8 mouse cellular contexts compared by ENCODE assay signal in genomic region chr7:127716992-127717391, GRCm38 (mm10). TPM values are rescaled to one million over a fixed set of nuclear protein-coding genes. Genes with fewer than 3 reads are reported as not detected.
DNase-seq lines count a peak whose midpoint lies in the region; ATAC-seq and TF ChIP-seq lines count a peak whose summit lies in the region.

No protein-coding gene starts in this region.

- intact Hi-C loops in gastrocnemius, adult 2 months (cut with DNase I) = no loop called here

- H3K36me3 ChIP-seq in hindbrain, embryonic 13.5 days = no peaks in the 10 kb centered on the region

- peaks cover 21% of the 10 kb centered on the region for H3K4me1 ChIP-seq in hindbrain, embryonic 13.5 days (replicated peaks)

- peaks cover 15% of the 10 kb centered on the region for H3K27me3 ChIP-seq in hindbrain, embryonic 13.5 days

- peak; percentile 37; the same call in 1 of the 2 replicates for ATAC-seq in hindbrain, embryonic 13.5 days (ENCODE audit: low FRiP score)

- no peaks in the 10 kb centered on the region for H3K9me3 ChIP-seq in hindbrain, embryonic 13.5 days

- H3K4me2 ChIP-seq in hindbrain, embryonic 13.5 days = peak overlapping the region; percentile 58

- DNase-seq in T-cell, adult 2 months (ENCODE audit: low spot score) = peak; percentile 41
- peak; percentile 76 to 81 for DNase-seq in cerebellum, postnatal 36 days
- DNase-seq in gastrocnemius, adult 2 months = peak; percentile 81
- peak; percentile 59 to 62 for DNase-seq in layer of hippocampus, postnatal 25 days (ENCODE audit: extremely low spot score in 1 of 2, low spot score in 1 of 2)
- peak; percentile 72 for DNase-seq in lung, postnatal 14 days
- peak; percentile 52 for DNase-seq in ovary, postnatal 10 days (ENCODE audit: low spot score)
- peak; percentile 58 for DNase-seq in thymus, postnatal 0 days (ENCODE audit: low spot score)

- H3K9ac ChIP-seq in hindbrain, embryonic 13.5 days = peak overlapping the region; percentile 65

- H3K27ac ChIP-seq in gastrocnemius, adult 2 months = peak overlapping the region; percentile 51
- no peak overlapping the region for H3K27ac ChIP-seq in hindbrain, embryonic 13.5 days

- peak overlapping the region; percentile 63 for H3K4me3 ChIP-seq in gastrocnemius, adult 2 months
- H3K4me3 ChIP-seq in hindbrain, embryonic 13.5 days = peak overlapping the region; percentile 32

- peak; percentile 73 for TF ChIP-seq CTCF in gastrocnemius, adult 2 months (IDR thresholded peaks at IDR 0.05)

- 1% methylated on average over 41 of the region's 41 CpGs for WGBS in hindbrain, embryonic 13.5 days

RNA-seq across cellular contexts. Expression of gene Ctf1, which starts 4.5 kb away (rescaled TPM):
- total RNA-seq in gastrocnemius, adult 2 months (2021) = 10 to 100 TPM; 16.8 to 18.1 TPM
- polyA plus RNA-seq in hindbrain, embryonic 13.5 days (2015; fragmentation: Nextera tagmentation; extraction: Ambion mirVana) = 2.8 and 3.3 TPM in 2 replicates
- total RNA-seq in layer of hippocampus, postnatal 25 days (2021) = 1 to 10 TPM; 2.4 TPM
- polyA plus RNA-seq in thymus, postnatal 0 days (2015; fragmentation: Nextera tagmentation; extraction: Ambion mirVana) = 13.1 and 13.5 TPM in 2 replicates

RNA-seq across cellular contexts. Expression of gene Bcl7c, which starts 8.3 kb away (rescaled TPM):
- total RNA-seq in gastrocnemius, adult 2 months (2021) = 10 to 100 TPM; 26.7 to 32.9 TPM
- 47.0 and 50.8 TPM in 2 replicates for polyA plus RNA-seq in hindbrain, embryonic 13.5 days (2015; fragmentation: Nextera tagmentation; extraction: Ambion mirVana)
- 10 to 100 TPM; 24.0 to 25.7 TPM for total RNA-seq in layer of hippocampus, postnatal 25 days (2021)
- 98.1 and 112 TPM in 2 replicates for polyA plus RNA-seq in thymus, postnatal 0 days (2015; fragmentation: Nextera tagmentation; extraction: Ambion mirVana)

RNA-seq across cellular contexts. Expression of gene Ctf2, which starts 15.0 kb away (rescaled TPM):
- total RNA-seq in gastrocnemius, adult 2 months (2021) = not detected
- 0.18 TPM in 1 of 2 replicates, not detected in the other for polyA plus RNA-seq in hindbrain, embryonic 13.5 days (2015; fragmentation: Nextera tagmentation; extraction: Ambion mirVana)
- not detected for total RNA-seq in layer of hippocampus, postnatal 25 days (2021)
- 0.06 TPM in 1 of 2 replicates, not detected in the other for polyA plus RNA-seq in thymus, postnatal 0 days (2015; fragmentation: Nextera tagmentation; extraction: Ambion mirVana)

RNA-seq across cellular contexts. Expression of gene Fbxl19, which starts 27.4 kb away (rescaled TPM):
- total RNA-seq in gastrocnemius, adult 2 months (2021) = 1 to 10 TPM; 1.2 to 2.0 TPM
- 9.0 and 9.3 TPM in 2 replicates for polyA plus RNA-seq in hindbrain, embryonic 13.5 days (2015; fragmentation: Nextera tagmentation; extraction: Ambion mirVana)
- 10 to 100 TPM; 63.4 to 66.7 TPM for total RNA-seq in layer of hippocampus, postnatal 25 days (2021)
- 1.6 and 1.7 TPM in 2 replicates for polyA plus RNA-seq in thymus, postnatal 0 days (2015; fragmentation: Nextera tagmentation; extraction: Ambion mirVana)

RNA-seq across cellular contexts. Expression of gene Orai3, which starts 52.6 kb away (rescaled TPM):
- total RNA-seq in gastrocnemius, adult 2 months (2021) = 10 to 100 TPM; 10.1 to 11.7 TPM
- 8.0 and 9.1 TPM in 2 replicates for polyA plus RNA-seq in hindbrain, embryonic 13.5 days (2015; fragmentation: Nextera tagmentation; extraction: Ambion mirVana)
- total RNA-seq in layer of hippocampus, postnatal 25 days (2021) = 10 to 100 TPM; 28.7 to 33.2 TPM
- polyA plus RNA-seq in thymus, postnatal 0 days (2015; fragmentation: Nextera tagmentation; extraction: Ambion mirVana) = 16.1 TPM in 2 replicates

Comparison
In these comparisons a context has a peak if more than half of its experiments do, and no peak if none do; other contexts are left out.
1. RNA of gene Ctf1, which starts 4.5 kb away (total RNA-seq): 16.8 to 18.1 TPM in gastrocnemius, adult 2 months; 2.4 TPM in layer of hippocampus, postnatal 25 days; every median in the first group is over 4 times any median in the second.
2. Peak in every context shown above with its lines, with median percentiles within 50 percentile points of each other: DNase-seq.